Mouse (Mus musculus) G1E (cell line): ENCODE results near the gene Gm28308. TPM values are rescaled to one million over a fixed set of nuclear protein-coding genes. Genes with fewer than 3 reads are reported as not detected.

ENCODE experiments used
- ATAC-seq: 2 replicates; pipeline ENCODE4 v1.8.0; 2016; ENCODE audit warnings: mild to moderate bottlenecking; ENCODE audit not compliant: insufficient number of reproducible peaks, poor library complexity, low FRiP score, severe bottlenecking; ENCODE audit errors: extremely low read depth
- DNase-seq: peaks from one replicate; pipeline ENCODE4 v3.0.0; 2012; ENCODE audit warnings: low spot score
- H3K27me3 ChIP-seq: 2 replicates; pipeline ENCODE4 v1.6.1; 2012; ENCODE audit warnings: mild to moderate bottlenecking, low read length, inconsistent platforms; ENCODE audit not compliant: insufficient read depth
- H3K36me3 ChIP-seq: replicated peaks from 2 replicates; pipeline ENCODE3; 2012; ENCODE audit warnings: mild to moderate bottlenecking, inconsistent platforms
- H3K4me1 ChIP-seq: 2 replicates; pipeline ENCODE4 v1.6.1; 2012; ENCODE audit warnings: low read depth, low read length, inconsistent platforms, mixed read lengths; ENCODE audit not compliant: insufficient read depth
- H3K4me3 ChIP-seq: 2 replicates; pipeline ENCODE4 v1.5.1; 2012; ENCODE audit warnings: low read depth, mild to moderate bottlenecking, inconsistent platforms, low read length, moderate library complexity, mixed read lengths
- H3K9me3 ChIP-seq: replicated peaks from 2 replicates; pipeline ENCODE4 v1.6.1; 2012; ENCODE audit warnings: inconsistent platforms
- CTCF ChIP-seq: IDR thresholded peaks from 2 replicates; pipeline ENCODE4 v1.5.1; 2012; ENCODE audit warnings: low read depth, low read length, inconsistent platforms, mixed read lengths
- GATA1 ChIP-seq: IDR thresholded peaks from 2 replicates; pipeline ENCODE4 v1.6.1; 2012; ENCODE audit warnings: borderline replicate concordance, low read length, inconsistent platforms, mixed read lengths
- GATA2 ChIP-seq: IDR thresholded peaks from 2 replicates; pipeline ENCODE4 v1.6.1; 2012; ENCODE audit warnings: low read depth, low read length, inconsistent platforms, borderline replicate concordance
- POLR2AphosphoS5 ChIP-seq: IDR thresholded peaks from 2 replicates; pipeline ENCODE4 v1.6.1; 2012; ENCODE audit warnings: low read depth, low read length, inconsistent platforms; ENCODE audit not compliant: insufficient replicate concordance
- TAL1 ChIP-seq: conservative IDR thresholded peaks from 2 replicates; pipeline ENCODE4 v1.6.1; 2012; ENCODE audit warnings: low read depth, low read length, inconsistent platforms, mixed read lengths
- polyA plus RNA-seq: library from polyadenylated mRNA; stranded (reverse); fragments of >175 nt; gene quantifications from 2 replicates; pipeline ENCODE4 v1.2.3, GENCODE M21; 2012
- total RNA-seq, 2 experiments: library from RNA; stranded (forward) in 1 of 2; stranded (reverse) in 1 of 2; fragments of 200-1000 nt in 1 of 2; fragments of >200 nt in 1 of 2; fragmentation: Nextera tagmentation in 1 of 2; gene quantifications; 2 replicates each; pipeline ENCODE4 v1.2.3; 2014 to 2017

The Gm28308 gene
- total and polyA plus RNA-seq, 3 experiments, result not detected

- H3K4me1 ChIP-seq, result no peaks in the 10 kb centered on the region
- TF ChIP-seq POLR2AphosphoS5, result no peak
- TF ChIP-seq CTCF, result no peak
- H3K4me3 ChIP-seq, result no peak overlapping the region
- no peaks in the 10 kb centered on the region for H3K9me3 ChIP-seq
- H3K27me3 ChIP-seq, result peaks cover 45% of the 10 kb centered on the region
- DNase-seq (no peak), ATAC-seq (no peak)
- H3K36me3 ChIP-seq, result no peaks in the 10 kb centered on the region
These were observed 33.3 kb upstream of the Gm28308 start for GRCm38 (mm10) chr6:52246403-52246803.

DNA sequence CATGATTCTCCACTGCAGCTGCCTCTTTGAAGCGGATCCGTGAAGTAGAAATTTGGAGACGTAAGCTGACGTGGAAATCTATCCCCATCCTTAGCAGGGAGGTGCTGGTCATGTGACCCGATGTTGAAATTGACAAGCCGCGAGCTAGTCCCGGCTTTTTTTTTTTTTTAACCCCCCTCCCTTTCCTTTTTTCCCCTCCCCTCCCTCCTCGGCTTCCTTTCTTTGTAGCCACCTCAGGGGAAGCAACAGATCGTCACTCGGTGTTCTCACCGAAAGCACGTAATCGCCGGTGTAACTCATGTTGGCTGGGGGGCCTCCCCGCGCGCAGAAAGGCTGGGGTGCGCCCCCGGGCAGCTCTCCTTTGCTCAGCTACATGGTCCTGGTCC is 32.6 kb upstream of the Gm28308 start, which contains the start of gene Hoxa11:
TSS of gene Hoxa11 (minus strand) at position 54 of the 386 bp plus-strand sequence.
- H3K4me1 ChIP-seq, result no peaks in the 10 kb centered on the region
- no peaks in the 10 kb centered on the region for H3K36me3 ChIP-seq
- peaks cover 43% of the 10 kb centered on the region for H3K27me3 ChIP-seq
- no peak for TF ChIP-seq CTCF
- no peak for TF ChIP-seq TAL1
- no peak for TF ChIP-seq POLR2AphosphoS5
- TF ChIP-seq GATA1, result no peak
- no peak for TF ChIP-seq GATA2
- H3K9me3 ChIP-seq, result no peaks in the 10 kb centered on the region
- ATAC-seq (no peak), DNase-seq (no peak)
- H3K4me3 ChIP-seq, result no peak within 1 kb of the TSS

GRCm38 (mm10) chr6:52245040-52245756 is 32.1 kb upstream of the Gm28308 start:
- DNase-seq, result no peak
- no peaks in the 10 kb centered on the region for H3K9me3 ChIP-seq
- TF ChIP-seq GATA1 (no peak), TAL1 (no peak), POLR2AphosphoS5 (no peak), GATA2 (no peak), CTCF (no peak)
- no peak for ATAC-seq
- no peaks in the 10 kb centered on the region for H3K36me3 ChIP-seq
- peaks cover 46% of the 10 kb centered on the region for H3K27me3 ChIP-seq
- H3K4me3 ChIP-seq, result no peak overlapping the region
- H3K4me1 ChIP-seq, result no peaks in the 10 kb centered on the region

GRCm38 (mm10) chr6:52244471-52245039 is 31.4 kb upstream of the Gm28308 start:
- Histone ChIP-seq H3K4me1 (no peaks in the 10 kb centered on the region), H3K27me3 (peaks cover 46% of the 10 kb centered on the region), H3K9me3 (no peaks in the 10 kb centered on the region), H3K36me3 (no peaks in the 10 kb centered on the region), H3K4me3 (no peak overlapping the region)
- ATAC-seq (no peak), DNase-seq (no peak)
- TF ChIP-seq POLR2AphosphoS5 (no peak), TAL1 (no peak), CTCF (no peak), GATA2 (no peak), GATA1 (no peak)

GRCm38 (mm10) chr6:52243681-52244121 is 30.6 kb upstream of the Gm28308 start:
- DNase-seq, result no peak
- H3K36me3 ChIP-seq, result no peaks in the 10 kb centered on the region
- peaks cover 40% of the 10 kb centered on the region for H3K27me3 ChIP-seq
- no peak for ATAC-seq
- no peak overlapping the region for H3K4me3 ChIP-seq
- H3K9me3 ChIP-seq, result no peaks in the 10 kb centered on the region
- no peaks in the 10 kb centered on the region for H3K4me1 ChIP-seq
- TF ChIP-seq GATA2, result no peak
- TF ChIP-seq GATA1, result no peak
- no peak for TF ChIP-seq CTCF
- no peak for TF ChIP-seq POLR2AphosphoS5
- no peak for TF ChIP-seq TAL1

DNA sequence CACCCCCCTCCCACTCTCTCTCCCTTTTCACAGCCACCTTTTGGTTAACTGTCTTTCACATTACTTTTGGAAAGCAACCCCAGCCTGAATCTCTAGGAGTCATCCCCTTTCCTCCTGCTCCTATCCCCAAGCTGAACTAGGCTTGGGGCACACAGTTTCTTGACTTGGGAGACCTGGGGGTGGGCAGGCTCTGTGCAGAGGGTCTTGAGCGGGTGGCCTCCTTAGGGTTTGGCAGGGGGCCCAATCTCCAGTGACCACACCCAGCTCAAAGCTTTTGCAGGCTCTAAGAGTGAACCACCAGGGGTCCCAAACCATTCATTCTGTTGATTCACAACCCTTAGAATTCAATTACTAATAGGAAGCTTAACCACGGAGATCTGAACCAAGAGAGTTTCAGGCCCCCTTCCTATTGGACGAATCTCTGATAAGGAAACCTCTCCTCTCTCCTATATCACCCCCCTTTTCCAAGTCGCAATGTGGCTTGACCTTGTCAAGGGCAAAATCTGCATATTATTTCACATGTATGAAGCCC is 29.7 kb upstream of the Gm28308 start:
- Histone ChIP-seq H3K36me3 (no peaks in the 10 kb centered on the region), H3K27me3 (peaks cover 33% of the 10 kb centered on the region), H3K9me3 (no peaks in the 10 kb centered on the region), H3K4me3 (no peak overlapping the region), H3K4me1 (no peaks in the 10 kb centered on the region)
- no peak for DNase-seq
- TF ChIP-seq TAL1, result no peak
- TF ChIP-seq GATA1, result no peak
- TF ChIP-seq POLR2AphosphoS5, result no peak
- no peak for TF ChIP-seq GATA2
- no peak for TF ChIP-seq CTCF
- ATAC-seq, result no peak
